Mouse (Mus musculus) kidney, adult 2 months (tissue): ENCODE data around the gene Slc8a1. TPM values are rescaled to one million over a fixed set of nuclear protein-coding genes. Genes with fewer than 3 reads are reported as not detected.

ENCODE experiments used
- DNase-seq: peaks from one replicate; pipeline ENCODE4 v3.0.0; 2021
- H3K27ac ChIP-seq: fragments of 200-500 bp; 2 replicates; pipeline ENCODE4 v1.5.1; 2012; ENCODE audit warnings: low read depth, low read length, control low read depth, inconsistent platforms; ENCODE audit not compliant: insufficient read depth
- H3K27me3 ChIP-seq: fragments of 200-500 bp; replicated peaks from 2 replicates; pipeline ENCODE4 v1.6.1; 2012; ENCODE audit warnings: mild to moderate bottlenecking, moderate library complexity, low read length, inconsistent platforms; ENCODE audit not compliant: control insufficient read depth, insufficient read depth
- H3K36me3 ChIP-seq: fragments of 200-500 bp; 2 replicates; pipeline ENCODE4 v1.6.1; 2012; ENCODE audit warnings: mild to moderate bottlenecking, moderate library complexity, low read length, inconsistent platforms; ENCODE audit not compliant: control insufficient read depth, insufficient read depth
- H3K4me1 ChIP-seq: fragments of 200-500 bp; 2 replicates; pipeline ENCODE4 v1.6.1; 2011; ENCODE audit warnings: low read length; ENCODE audit not compliant: control insufficient read depth, insufficient read depth
- H3K4me3 ChIP-seq: fragments of 200-500 bp; 2 replicates; pipeline ENCODE4 v1.5.1; 2011; ENCODE audit warnings: mild to moderate bottlenecking, low read depth, low read length, control low read depth; ENCODE audit not compliant: insufficient read depth
- CTCF ChIP-seq: fragments of 200-500 bp; conservative IDR thresholded peaks from 2 replicates; pipeline ENCODE4 v1.5.1; 2011; ENCODE audit warnings: low read depth, mild to moderate bottlenecking, control low read depth, low read length, moderate library complexity, mixed read lengths; ENCODE audit not compliant: insufficient read depth, insufficient read length
- POLR2A ChIP-seq: fragments of 200-500 bp; IDR thresholded peaks from one replicate; pipeline ENCODE4 v1.6.1; 2011; ENCODE audit warnings: low read depth, low read length, control low read depth
- WGBS: fragments of 180-500 bp; shearing (Covaris S2); methylation state at CpG from one replicate; pipeline ENCODE4 v1.1.7; 2018; 5-methylcytosine and 5-hydroxymethylcytosine counted together
- polyA plus RNA-seq: library from polyadenylated mRNA; depleted of rRNA; stranded (reverse); fragments of >200 nt; gene quantifications from 2 replicates; pipeline ENCODE4 v1.2.3, GENCODE M21; 2012

Slc8a1 gene
- polyA plus RNA-seq, 1 experiment = 15.1 TPM

DNA sequence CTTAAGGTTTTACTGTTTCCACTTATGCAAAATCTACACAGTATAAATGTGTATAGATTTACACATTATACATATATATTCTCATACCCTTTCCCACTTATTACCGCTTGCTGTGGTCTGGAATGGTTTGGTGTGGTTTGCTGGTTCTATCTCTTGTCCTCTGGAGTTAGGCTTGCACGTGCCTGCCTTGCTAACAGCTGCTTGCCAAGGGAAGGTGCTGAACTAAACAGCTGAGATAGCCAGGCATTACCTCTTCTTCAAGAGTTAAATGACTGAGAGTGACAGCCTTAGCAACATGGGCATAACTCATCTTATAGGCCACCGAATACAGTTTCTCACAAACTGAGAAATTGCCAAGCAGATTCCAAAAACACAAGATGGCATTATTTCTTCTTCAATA lies 211.7 kb downstream of the Slc8a1 start:
- H3K27ac ChIP-seq = no peak overlapping the region
- 93% methylated on average over 3 of the region's 3 CpGs for WGBS
- no peak for DNase-seq
- no peak overlapping the region for H3K4me3 ChIP-seq
- H3K27me3 ChIP-seq = no peaks in the 10 kb centered on the region
- TF ChIP-seq POLR2A = no peak
- H3K36me3 ChIP-seq = no peaks in the 10 kb centered on the region
- H3K4me1 ChIP-seq = no peaks in the 10 kb centered on the region

DNA sequence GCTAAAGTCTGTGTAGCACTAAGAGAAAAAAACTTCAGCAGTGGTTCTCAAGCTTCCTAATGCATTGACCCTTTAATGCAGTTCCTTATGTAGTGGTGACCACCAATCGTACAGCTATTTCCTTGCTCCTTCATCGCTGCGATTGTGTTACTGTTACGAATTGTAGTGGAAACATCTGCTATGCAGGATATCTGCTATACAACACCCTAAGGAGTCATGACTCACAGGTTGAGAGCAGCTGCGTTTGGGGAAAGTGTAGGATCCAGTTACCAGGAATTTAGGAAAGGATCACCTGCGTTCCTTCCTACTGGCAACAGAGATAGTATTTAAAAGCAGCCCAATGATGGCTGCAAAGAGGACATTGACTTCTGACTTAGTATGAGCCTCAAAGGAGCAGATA lies 213.4 kb downstream of the Slc8a1 start:
- H3K27ac ChIP-seq = no peak overlapping the region
- H3K4me1 ChIP-seq = no peaks in the 10 kb centered on the region
- TF ChIP-seq CTCF (no peak), POLR2A (no peak)
- H3K4me3 ChIP-seq = no peak overlapping the region
- DNase-seq = no peak
- H3K36me3 ChIP-seq = no peaks in the 10 kb centered on the region
- no peaks in the 10 kb centered on the region for H3K27me3 ChIP-seq
- WGBS = 77% methylated on average over 6 of the region's 6 CpGs

DNA sequence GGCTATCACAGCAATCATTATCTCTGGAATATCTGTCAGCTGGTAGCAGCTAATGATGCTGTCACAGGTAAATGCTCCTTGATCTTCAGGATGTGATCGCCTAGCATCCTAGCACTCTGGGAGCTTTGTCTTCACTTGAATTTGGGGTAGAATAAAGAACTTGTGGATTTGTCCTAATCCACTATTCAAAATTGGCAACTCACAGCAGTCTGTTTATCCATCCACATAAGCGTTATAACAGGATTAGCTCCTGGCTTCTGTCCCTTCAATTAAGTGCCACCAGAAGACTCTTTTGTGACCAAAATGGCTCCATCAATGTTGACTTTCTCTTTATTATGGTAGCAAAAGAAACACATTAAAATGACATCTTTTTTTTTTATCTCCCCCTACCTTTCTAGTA lies 214.2 kb downstream of the Slc8a1 start:
- Histone ChIP-seq H3K4me3 (no peak overlapping the region), H3K4me1 (no peaks in the 10 kb centered on the region), H3K36me3 (no peaks in the 10 kb centered on the region), H3K27me3 (no peaks in the 10 kb centered on the region), H3K27ac (no peak overlapping the region)
- 86% methylated on average over 2 of the region's 2 CpGs for WGBS
- TF ChIP-seq CTCF (no peak), POLR2A (no peak)
- no peak for DNase-seq

DNA sequence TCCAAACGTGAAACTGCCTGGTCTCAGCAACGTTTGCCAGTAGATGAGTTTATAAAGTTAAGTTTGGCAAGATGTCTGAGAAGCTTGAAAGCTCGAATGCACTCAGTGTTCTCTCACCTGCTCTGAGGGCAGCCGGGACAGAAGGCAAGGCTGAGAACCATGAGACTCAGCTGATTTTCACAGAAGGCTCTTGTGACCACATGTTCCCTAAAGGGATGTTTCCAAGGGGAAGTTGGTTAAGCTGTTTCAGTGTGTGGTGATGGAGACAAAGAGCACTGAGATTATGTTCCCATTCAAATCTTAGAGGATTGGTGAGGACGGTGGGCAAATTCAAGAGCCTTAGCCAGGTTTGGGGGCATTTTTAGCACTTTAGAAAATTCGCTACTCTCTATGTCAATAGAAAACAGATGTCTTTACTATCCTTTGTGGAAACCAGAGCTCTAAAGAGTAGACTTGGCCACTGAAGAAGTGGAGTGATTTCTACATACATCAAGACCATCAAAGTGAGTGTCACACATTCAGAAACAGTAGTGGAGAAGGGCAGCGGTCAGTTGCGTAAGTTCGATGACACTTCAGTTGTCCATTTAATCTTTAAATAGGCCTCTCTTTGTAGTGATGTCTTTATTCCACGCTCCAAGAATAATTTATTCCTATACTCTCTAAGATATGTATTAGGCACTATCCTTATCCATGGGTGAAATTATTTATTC lies 219.7 kb downstream of the Slc8a1 start:
- WGBS = 82% methylated on average over 10 of the region's 10 CpGs
- Histone ChIP-seq H3K27ac (no peak overlapping the region), H3K27me3 (no peaks in the 10 kb centered on the region), H3K4me3 (no peak overlapping the region), H3K36me3 (no peaks in the 10 kb centered on the region), H3K4me1 (peaks cover 3% of the 10 kb centered on the region; the same call in 1 of the 2 replicates)
- no peak for TF ChIP-seq POLR2A
- no peak for TF ChIP-seq CTCF
- DNase-seq = no peak

DNA sequence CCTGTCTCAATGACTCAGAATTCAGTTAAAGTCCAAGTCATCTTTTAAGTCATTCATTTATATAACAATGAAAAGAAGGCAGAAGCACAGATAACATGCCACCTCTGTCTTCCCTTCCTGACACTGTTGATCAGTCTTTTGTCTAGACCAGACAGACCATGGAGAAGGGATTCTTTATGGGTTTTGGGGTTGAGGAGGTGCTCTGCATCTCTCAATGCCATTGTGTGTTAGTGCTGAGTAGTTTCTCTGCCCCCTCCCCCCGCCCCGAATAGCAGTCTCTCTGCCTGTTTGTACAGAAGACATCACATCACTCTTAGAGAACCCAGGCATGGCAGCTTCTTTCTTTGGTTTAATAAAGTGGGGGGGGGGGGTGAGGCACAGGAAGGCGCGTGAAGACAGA lies 222.0 kb downstream of the Slc8a1 start:
- peaks cover 3% of the 10 kb centered on the region; the same call in 1 of the 2 replicates for H3K4me1 ChIP-seq
- WGBS = 95% methylated on average over 4 of the region's 4 CpGs
- TF ChIP-seq POLR2A = no peak
- no peak for TF ChIP-seq CTCF
- H3K4me3 ChIP-seq = no peak overlapping the region
- no peaks in the 10 kb centered on the region for H3K36me3 ChIP-seq
- H3K27me3 ChIP-seq = no peaks in the 10 kb centered on the region
- DNase-seq = no peak
- H3K27ac ChIP-seq = no peak overlapping the region

DNA sequence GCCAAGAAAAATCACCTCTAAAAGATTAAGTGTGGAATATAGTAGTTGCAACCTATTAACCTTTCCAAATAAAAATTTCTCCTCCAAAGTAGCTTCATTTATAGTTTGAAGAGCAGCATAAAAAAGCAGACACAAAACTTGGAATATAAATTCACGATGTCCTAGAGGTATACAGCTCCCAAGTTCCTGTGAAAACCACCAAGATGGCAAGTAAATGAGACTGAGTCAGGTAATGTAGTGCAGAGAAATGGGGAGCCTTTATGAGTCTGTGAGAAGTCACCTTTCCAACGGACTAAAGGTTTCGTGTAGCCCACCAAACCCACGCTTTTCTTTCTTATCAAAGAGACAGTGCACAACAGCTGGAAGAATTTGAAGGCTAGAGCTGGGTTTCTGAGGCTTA lies 224.2 kb downstream of the Slc8a1 start:
- no peak for TF ChIP-seq CTCF
- no peak for TF ChIP-seq POLR2A
- DNase-seq = no peak
- 71% methylated on average over 4 of the region's 4 CpGs for WGBS
- peaks cover 3% of the 10 kb centered on the region; the same call in 1 of the 2 replicates for H3K4me1 ChIP-seq
- no peak overlapping the region for H3K4me3 ChIP-seq
- no peak overlapping the region for H3K27ac ChIP-seq
- no peaks in the 10 kb centered on the region for H3K36me3 ChIP-seq
- no peaks in the 10 kb centered on the region for H3K27me3 ChIP-seq

DNA sequence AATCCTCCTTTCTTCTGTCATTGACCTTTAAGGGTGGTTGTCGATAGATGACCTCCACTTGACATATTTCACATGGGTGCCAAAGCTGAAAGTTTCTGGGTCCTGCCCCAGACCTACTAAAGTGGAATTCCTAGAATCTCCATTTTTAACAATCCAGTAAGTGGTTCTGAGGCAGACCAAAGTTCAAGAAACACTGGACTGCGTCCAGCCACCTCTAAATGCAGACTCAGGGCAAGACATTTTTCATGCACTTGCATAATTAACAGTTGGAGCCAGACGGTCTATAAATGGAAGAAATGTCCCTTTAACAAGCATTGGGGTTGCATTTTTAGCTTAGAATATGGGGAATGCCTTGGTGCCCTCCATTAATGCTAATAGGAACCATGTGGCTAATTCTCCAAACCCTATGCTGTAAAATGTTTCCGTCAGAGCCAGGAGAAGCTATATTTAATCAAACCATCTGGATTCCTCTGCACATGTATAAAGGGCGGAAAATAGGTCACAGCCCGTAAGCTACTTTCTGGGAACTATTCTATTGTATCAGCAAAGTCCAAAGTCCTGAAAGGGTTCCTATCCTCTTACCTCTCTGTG lies 224.7 kb downstream of the Slc8a1 start:
- H3K4me1 ChIP-seq = peaks cover 3% of the 10 kb centered on the region; the same call in 1 of the 2 replicates
- no peak for TF ChIP-seq POLR2A
- no peak for TF ChIP-seq CTCF
- H3K27me3 ChIP-seq = no peaks in the 10 kb centered on the region
- H3K36me3 ChIP-seq = no peaks in the 10 kb centered on the region
- H3K27ac ChIP-seq = no peak overlapping the region
- peak; percentile 86 for DNase-seq
- H3K4me3 ChIP-seq = no peak overlapping the region
- 23% methylated on average over 6 of the region's 6 CpGs for WGBS
